Mouse (Mus musculus) c-Kit-positive CD71-positive TER-119-negative erythroid progenitor cells, embryonic 14.5 days (primary cell): ENCODE results near the gene U2af2.

ENCODE experiments used
- DNase-seq: peaks from one replicate; pipeline ENCODE4 v3.0.0-alpha.2; 2013; ENCODE audit warnings: low read depth

U2af2 gene

DNA sequence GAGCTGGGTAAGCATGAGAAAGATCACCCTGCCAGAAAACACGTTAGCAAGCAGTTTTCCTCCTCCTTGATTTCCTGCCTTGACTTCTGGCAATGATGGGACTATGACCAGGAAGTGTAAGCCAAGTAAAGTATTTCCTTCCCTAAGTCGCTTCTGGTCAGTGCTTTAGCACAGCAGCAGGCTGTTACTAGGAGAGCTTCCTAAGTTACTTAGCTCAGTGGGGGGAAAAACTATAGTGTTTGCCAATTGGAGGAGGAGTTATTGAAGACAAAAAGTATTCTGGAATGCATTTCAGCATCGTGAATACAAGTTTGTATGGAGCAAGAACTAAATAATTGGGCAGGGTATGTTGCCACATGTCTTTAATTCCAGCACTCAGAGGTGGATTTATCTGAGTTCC lies 50.8 kb downstream of the U2af2 start:
- no peak for DNase-seq

DNA sequence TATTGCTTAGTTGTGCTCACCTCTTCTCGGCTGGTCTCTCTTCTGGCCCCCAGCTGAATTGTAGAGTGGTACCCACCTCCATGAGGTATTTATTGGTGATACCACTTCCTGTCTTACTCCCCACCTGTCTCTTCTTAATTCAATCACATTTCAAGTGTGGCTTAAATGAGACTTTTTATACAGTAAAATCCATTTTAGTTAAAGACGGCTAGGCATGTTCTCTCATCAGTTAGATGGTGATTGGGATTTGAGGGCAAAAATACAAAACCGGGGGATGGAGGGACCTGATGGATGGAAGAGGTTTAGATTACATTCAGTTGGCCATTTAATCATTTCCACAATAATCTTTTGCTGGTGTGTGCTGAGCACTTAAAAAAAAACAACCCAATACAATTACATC lies 54.9 kb downstream of the U2af2 start, which contains the start of gene Rfpl4:
TSS of gene Rfpl4 (minus strand) at position 101 of the 400 bp plus-strand sequence.
- no peak for DNase-seq

DNA sequence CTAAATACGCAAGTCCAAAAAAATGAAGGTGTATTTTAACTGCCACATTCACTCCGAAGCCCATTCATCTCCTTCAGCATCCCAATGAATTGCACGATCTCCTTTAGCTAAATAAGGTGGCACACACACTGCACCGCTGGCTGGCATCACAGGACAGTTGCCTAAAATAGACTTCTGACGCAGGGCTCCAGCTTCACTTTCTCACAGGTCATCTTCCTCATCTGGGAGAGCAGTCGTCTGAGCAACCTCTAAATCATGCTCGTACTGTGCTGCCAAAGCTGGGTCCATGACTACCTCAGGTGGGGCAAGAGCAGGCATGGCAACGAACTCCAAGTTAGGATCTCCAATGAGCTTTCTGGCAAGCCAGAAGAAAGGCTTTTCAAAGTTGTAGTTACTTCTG lies 63.1 kb downstream of the U2af2 start:
- DNase-seq, result no peak

DNA sequence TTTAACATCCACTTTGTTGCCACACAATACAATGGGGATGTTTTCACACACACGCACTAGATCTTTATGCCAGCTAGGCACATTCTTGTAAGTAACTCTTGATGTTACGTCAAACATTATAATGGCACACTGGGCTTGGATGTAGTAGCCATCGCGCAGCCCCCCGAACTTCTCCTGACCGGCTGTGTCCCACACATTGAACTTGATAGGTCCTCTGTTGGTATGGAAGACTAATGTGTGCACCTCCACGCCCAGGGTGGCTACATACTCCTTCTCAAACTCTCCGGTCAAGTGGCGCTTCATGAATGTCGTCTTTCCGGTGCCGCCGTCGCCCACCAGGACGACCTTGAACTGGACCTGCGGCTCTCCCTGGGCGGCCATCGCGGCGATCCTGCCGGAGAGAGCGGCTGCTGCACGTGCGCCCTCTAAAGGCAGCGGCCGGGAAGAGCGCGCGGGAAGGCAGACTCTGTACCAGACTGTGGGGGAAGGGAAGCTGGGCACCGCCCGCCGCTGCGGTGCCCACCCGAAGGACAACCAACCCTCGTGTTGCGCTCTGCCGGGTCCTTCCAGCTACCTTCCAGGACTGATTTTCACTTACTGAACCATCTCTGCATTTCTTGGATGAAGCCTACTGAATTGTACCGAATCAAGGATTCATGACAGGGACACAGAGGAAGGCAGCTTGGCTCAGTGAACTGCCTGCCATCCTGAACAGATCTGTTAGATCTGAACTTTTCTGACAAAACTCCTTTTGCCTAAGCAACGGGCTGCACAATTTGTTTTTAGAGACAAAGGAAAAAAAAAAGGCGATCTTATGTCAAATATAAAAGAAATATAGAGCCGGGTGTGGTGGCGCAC lies 63.8 kb downstream of the U2af2 start, which contains the start of gene Rasl2-9:
TSS of gene Rasl2-9 (minus strand) at position 402 of the 858 bp plus-strand sequence.
- DNase-seq, result peak; percentile 30
